In genomic region chr11:117736037-117736689, GRCm38 (mm10) we compare ENCODE assay signal across 12 mouse cellular contexts. TPM values are rescaled to one million over a fixed set of nuclear protein-coding genes. Genes with fewer than 3 reads are reported as not detected.
DNase-seq lines count a peak whose midpoint lies in the region; ATAC-seq and TF ChIP-seq lines count a peak whose summit lies in the region.
"Had no signal": no experiment of that assay in that cellular context is flagged by ENCODE, and none has a peak within 500 bp of the region (broad histone marks: within the 10 kb centered on the region; RNA-seq: fewer than 3 reads in every experiment).

No protein-coding gene starts in this region.

- no peak for ATAC-seq in liver, embryonic 11.5 days (replicated peaks; ENCODE audit: low FRiP score)
- no peak for ATAC-seq in megakaryocyte progenitor cell, adult 5-6 weeks (replicated peaks; ENCODE audit: poor library complexity)

- no peaks in the 10 kb centered on the region for H3K79me2 ChIP-seq in liver, adult 2 months (ENCODE audit: control insufficient read depth, insufficient read depth, low read length)

- H3K4me3 ChIP-seq in liver, adult 2 months (ENCODE audit: insufficient read depth, low read depth, low read length): no peak overlapping the region
- no peak overlapping the region for H3K4me3 ChIP-seq in liver, embryonic 11.5 days (ENCODE audit: low read depth, low read length)
- H3K4me3 ChIP-seq: heart, adult 2 months; hindbrain, embryonic 10.5 days; neural tube, embryonic 12.5 days had no signal

- no peaks in the 10 kb centered on the region for H3K9me3 ChIP-seq in liver, embryonic 11.5 days (ENCODE audit: control insufficient read depth, low read length)
- H3K9me3 ChIP-seq: hindbrain, embryonic 10.5 days; neural tube, embryonic 12.5 days had no signal

- TF ChIP-seq POLR2A in liver, adult 2 months (IDR thresholded peaks at IDR 0.05; ENCODE audit: extremely low read depth, insufficient read depth, low read length): no peak

- no peak overlapping the region for H3K4me2 ChIP-seq in liver, embryonic 11.5 days
- H3K4me2 ChIP-seq: neural tube, embryonic 12.5 days had no signal

- H3K27ac ChIP-seq in liver, adult 2 months (replicated peaks; ENCODE audit: insufficient read depth, low read depth, low read length): no peak overlapping the region
- H3K27ac ChIP-seq in liver, embryonic 11.5 days (ENCODE audit: low read depth, low read length): no peak overlapping the region
- H3K27ac ChIP-seq: heart, adult 2 months; hindbrain, embryonic 10.5 days; neural tube, embryonic 12.5 days had no signal

- no peak for TF ChIP-seq CTCF in liver, adult 2 months (IDR thresholded peaks at IDR 0.05; ENCODE audit: low read depth, low read length)

- H3K36me3 ChIP-seq in liver, adult 2 months (ENCODE audit: control insufficient read depth, insufficient read depth, low read length): peaks cover 28% of the 10 kb centered on the region
- H3K36me3 ChIP-seq in liver, embryonic 11.5 days (ENCODE audit: control insufficient read depth, insufficient read depth, low read length): peaks cover 19% of the 10 kb centered on the region

- H3K27me3 ChIP-seq in liver, adult 2 months (ENCODE audit: control insufficient read depth, insufficient read depth, low read length): no peaks in the 10 kb centered on the region
- no peaks in the 10 kb centered on the region for H3K27me3 ChIP-seq in liver, embryonic 11.5 days (replicated peaks; ENCODE audit: control insufficient read depth, insufficient read depth, low read length)
- H3K27me3 ChIP-seq: neural tube, embryonic 12.5 days had no signal

- 52% methylated on average over 5 of the region's 5 CpGs for WGBS in liver, adult 2 months
- WGBS in liver, embryonic 11.5 days: 74% methylated on average over 5 of the region's 5 CpGs

- no peak overlapping the region for H3K9ac ChIP-seq in liver, adult 2 months (ENCODE audit: low read depth, low read length)
- no peak overlapping the region for H3K9ac ChIP-seq in liver, embryonic 11.5 days (ENCODE audit: low read depth, low read length)
- H3K9ac ChIP-seq: neural tube, embryonic 12.5 days had no signal

- peak; percentile 39 for DNase-seq in liver, adult 2 months (ENCODE audit: extremely low read depth, low read depth, low spot score)
- DNase-seq in liver, embryonic 11.5 days (ENCODE audit: low spot score): no peak
- DNase-seq in R1 (ENCODE audit: low read depth, low spot score): peak; percentile 16
- peak; percentile 58 to 73 for DNase-seq in cerebellum, postnatal 25 days
- peak; percentile 45 to 80 for DNase-seq in kidney, postnatal 25 days
- DNase-seq in heart, adult 11 months: no peak
- DNase-seq in adrenal gland, adult 8-10 months: no peak
- DNase-seq: heart, adult 2 months; right cerebral cortex, postnatal 25 days had no signal

- H3K4me1 ChIP-seq in liver, adult 2 months (ENCODE audit: control insufficient read depth, insufficient read depth, low read length): no peaks in the 10 kb centered on the region
- no peaks in the 10 kb centered on the region for H3K4me1 ChIP-seq in liver, embryonic 11.5 days (replicated peaks; ENCODE audit: control insufficient read depth, insufficient read depth, low read length)
- H3K4me1 ChIP-seq: hindbrain, embryonic 10.5 days; neural tube, embryonic 12.5 days had no signal

RNA-seq across cellular contexts. Expression of gene Tmc8, which starts 45.7 kb away (rescaled TPM):
- total RNA-seq in liver, adult 2 months (2014; rRNA removed): 0.55 and 1.1 TPM in 2 replicates
- 1.7 and 3.1 TPM in 2 replicates for polyA plus RNA-seq in liver, adult 2 months (2012; rRNA removed)
- polyA plus RNA-seq in liver, embryonic 11.5 days (2014; fragmentation: Nextera tagmentation; extraction: Ambion mirVana): 18.6 and 18.8 TPM in 2 replicates
- 2.1 and 3.1 TPM in 2 replicates for total RNA-seq in megakaryocyte progenitor cell, adult 5-6 weeks (2015)
- 2.0 and 2.1 TPM in 2 replicates for total RNA-seq in megakaryocyte progenitor cell, adult 5-6 weeks (2017)
- total RNA-seq in adrenal gland, adult 8-10 months (2022): 1 to 10 TPM; 1.5 to 3.3 (median 3.0) TPM

RNA-seq across cellular contexts. Expression of gene Tmc6, which starts 45.8 kb away (rescaled TPM):
- total RNA-seq in liver, adult 2 months (2014; rRNA removed): 5.3 and 8.8 TPM in 2 replicates
- polyA plus RNA-seq in liver, adult 2 months (2012; rRNA removed): 11.8 and 13.5 TPM in 2 replicates
- polyA plus RNA-seq in liver, embryonic 11.5 days (2014; fragmentation: Nextera tagmentation; extraction: Ambion mirVana): 61.2 and 62.1 TPM in 2 replicates
- 34.0 and 50.6 TPM in 2 replicates for total RNA-seq in megakaryocyte progenitor cell, adult 5-6 weeks (2015)
- 8.6 and 13.1 TPM in 2 replicates for total RNA-seq in megakaryocyte progenitor cell, adult 5-6 weeks (2017)
- total RNA-seq in adrenal gland, adult 8-10 months (2022): 10 to 100 TPM; 28.2 to 50.0 (median 40.7) TPM

Comparison
In these comparisons a context has a peak if more than half of its experiments do, and no peak if none do; other contexts are left out.
1. DNase-seq: peak in liver, adult 2 months (single experiment), R1 (single experiment), cerebellum, postnatal 25 days (2 of 2) and kidney, postnatal 25 days (2 of 2); none in liver, embryonic 11.5 days (single experiment), heart, adult 11 months (single experiment) and adrenal gland, adult 8-10 months (single experiment).